Mouse (Mus musculus) kidney, adult 18-20 months (tissue): ENCODE data around the gene Ankrd44.

Source experiments
- DNase-seq: peaks from one replicate; pipeline ENCODE4 v3.0.0; 2021

Gene Ankrd44

DNA sequence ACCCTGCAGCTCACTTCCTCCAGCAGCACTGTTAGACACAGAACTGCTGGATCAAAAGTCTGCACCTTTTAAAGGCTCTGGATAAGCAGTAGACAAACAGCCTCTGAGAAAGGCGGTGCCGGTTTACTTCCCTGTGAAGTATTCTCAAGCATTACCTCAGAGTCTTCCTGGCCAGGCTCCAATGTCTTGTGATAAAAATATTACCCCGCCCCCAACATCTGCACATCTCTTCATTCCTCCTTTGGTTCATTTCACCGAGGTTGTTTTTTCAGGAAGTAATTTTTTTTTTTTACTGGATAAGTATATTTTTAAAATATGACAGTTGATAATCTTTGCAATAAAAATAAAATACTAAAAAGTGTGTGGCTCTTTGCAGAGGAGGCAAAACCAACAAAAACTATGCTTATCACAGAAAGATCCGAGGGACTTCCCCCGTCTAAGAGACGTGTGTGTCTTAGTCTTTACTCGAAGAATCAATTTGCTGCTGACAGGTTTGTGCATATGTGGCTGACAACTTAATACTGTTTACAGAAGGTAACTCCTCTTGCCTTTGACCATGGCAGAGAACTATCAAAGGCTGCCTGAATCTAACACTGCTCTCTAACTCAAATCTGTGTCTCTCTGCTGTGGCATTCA is 178.3 kb downstream of the Ankrd44 start:
- peak; percentile 25 for DNase-seq

DNA sequence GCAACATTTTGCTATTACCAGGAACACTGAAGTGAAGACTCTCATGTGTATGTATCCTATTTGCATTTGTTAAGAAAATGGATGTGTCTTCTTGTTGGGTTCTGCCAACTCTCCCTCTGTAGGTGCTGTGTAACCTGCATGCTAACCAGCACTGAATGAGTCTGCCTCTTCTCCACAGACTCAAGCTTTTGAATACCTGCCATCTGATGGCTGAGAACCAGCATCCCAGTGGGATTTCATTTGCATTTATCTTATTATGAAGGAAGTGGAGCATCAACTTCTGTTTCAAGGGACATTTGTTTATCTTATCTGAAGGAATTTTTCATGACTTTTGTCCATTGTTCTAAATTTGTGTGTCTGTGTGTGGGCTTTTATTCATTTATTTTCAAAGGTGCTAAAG is 180.5 kb downstream of the Ankrd44 start:
- no peak for DNase-seq

DNA sequence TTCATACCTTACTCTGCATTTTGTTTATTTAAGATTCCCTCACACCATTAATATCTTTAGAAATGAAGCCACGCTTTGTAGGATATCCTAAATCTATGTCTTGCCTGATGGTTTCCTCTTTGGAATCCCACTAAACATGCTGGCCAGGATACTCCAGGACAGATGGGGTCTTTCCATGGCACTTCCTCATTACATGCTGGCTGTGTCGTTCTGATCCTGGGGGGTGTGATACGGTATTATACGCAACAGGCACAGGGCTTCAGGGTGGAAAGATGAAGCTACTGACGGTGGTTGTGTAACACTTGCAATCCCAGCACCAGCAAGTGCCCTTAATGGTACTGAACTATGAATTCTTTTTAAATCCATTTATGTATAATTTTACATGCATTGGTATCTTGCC is 182.0 kb downstream of the Ankrd44 start:
- DNase-seq: no peak

DNA sequence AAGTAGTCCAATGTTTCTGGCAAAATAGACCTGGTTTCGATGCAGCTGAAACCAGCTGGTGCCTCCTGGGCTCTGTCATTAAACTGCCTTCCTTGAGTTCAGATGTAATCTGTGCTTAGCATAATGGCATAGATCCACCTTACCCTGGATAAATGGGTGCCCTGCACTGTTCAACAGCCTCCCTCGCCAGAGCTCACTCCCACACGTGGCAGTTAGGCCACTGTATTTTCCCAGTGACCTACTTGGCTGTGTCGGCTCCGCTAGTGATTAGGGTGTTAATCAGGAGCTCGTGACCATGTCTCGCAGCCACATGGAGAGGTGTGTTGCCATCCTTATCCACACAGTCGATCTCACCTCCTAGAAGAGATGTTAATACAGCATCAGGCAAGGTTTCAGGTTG is 183.1 kb downstream of the Ankrd44 start:
- no peak for DNase-seq

DNA sequence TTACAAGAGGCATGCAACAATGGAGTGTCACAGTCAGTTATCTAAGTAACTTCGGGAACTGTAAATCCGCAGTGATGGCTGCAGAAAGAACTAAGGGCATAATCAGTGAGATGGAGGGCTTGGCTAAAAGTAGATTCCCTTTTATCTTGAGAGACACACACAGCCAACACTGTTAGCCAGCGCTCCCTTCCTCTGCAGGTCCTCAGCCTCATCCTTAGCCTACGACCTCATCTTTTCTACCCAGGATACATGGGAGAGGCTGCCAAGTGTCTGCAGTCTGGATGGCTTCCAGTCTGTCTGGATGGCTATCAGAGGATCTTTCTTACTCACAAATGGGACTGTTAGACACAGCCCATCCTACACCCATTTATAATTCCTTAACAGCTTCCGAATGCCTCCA is 185.3 kb downstream of the Ankrd44 start:
- DNase-seq: peak; percentile 53

DNA sequence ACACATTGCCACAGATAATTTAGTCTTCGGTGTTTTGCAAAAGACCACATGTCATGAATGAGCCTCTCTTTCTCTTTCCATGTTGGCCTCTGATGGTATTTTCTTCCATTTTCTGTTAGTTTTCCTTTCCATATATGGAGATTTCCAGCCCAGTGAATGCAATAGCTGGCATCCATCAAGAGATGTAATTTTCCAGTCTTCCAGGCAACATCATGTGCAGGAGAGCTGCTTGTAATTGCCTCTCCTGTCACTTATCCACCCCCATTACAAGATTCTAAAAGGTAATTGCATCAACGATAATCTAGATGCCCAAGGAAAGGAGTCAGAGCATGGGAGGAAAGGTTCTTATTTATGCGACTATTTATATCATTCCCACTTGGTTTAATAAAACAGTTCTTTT is 188.7 kb downstream of the Ankrd44 start:
- DNase-seq: no peak

DNA sequence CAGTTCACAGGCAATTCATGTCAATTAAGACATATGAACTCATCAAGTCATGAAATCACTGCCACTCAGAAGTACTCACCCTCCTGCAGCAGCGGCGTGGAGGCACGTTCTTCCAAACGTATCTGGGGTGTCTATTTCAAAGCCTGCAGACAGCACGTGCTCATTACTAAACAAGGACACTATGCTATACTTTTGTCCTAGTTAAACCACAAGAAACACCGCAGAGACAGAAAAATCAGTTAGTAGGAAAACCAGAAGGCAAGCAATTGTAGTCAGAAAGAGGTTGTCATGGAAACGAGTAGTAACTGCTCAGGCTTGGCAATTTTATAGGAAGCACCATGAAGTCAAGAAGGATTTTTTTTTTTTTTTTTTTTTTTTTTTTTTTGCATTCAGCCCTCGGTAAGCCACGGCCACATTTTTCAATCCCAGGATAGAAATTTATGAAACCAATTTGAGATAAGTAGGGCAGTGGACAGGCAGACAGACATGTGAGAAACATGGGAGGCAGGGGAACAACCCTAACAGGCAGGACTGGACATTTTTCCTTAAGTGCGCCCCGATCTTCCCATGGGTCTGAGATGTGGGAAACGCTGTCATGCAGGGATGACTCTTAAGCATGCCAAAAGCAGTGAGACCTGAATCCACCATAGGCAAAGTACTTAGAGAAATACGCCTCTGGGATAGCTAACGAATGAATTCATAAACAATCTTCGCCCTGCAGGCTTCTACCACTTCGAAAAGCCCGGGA is 191.1 kb downstream of the Ankrd44 start:
- DNase-seq: no peak

DNA sequence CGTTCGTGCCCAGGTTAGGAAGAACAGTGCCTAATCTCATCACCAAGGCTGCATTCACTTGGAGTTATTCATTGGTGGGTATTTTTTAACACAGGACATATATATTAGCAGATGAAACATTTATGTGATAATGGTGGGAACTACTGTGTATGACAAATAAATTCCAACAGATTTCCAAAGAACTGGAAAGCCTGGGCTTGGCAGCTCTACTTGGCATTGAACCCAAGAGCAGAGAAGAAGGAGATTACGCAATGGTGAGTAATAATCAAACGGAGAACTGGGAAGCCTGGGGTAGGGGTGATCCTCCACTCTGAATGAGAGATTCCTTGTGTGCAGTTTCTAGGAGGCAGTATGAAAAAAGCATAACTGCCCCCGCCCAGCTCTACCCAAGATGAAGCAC is 196.9 kb downstream of the Ankrd44 start:
- DNase-seq: no peak

DNA sequence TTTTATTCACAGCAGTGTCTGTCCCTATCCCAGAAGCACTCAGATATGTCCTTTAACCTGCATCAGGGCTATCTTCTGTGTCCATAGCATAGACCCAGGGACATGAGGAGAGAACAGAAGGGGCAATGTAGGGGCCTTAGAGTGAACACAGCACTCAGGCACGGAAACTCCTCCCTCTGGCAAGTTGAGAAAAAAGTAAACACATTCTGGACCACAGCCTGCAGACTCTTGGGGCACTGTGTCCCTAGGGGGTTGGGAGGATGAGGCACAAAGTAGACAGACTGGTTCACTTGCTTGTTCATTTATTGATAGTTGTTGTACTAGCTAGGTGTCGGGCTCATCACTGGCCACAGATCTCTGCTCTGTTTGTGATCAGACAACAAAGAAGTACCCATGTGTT is 199.6 kb downstream of the Ankrd44 start:
- no peak for DNase-seq

DNA sequence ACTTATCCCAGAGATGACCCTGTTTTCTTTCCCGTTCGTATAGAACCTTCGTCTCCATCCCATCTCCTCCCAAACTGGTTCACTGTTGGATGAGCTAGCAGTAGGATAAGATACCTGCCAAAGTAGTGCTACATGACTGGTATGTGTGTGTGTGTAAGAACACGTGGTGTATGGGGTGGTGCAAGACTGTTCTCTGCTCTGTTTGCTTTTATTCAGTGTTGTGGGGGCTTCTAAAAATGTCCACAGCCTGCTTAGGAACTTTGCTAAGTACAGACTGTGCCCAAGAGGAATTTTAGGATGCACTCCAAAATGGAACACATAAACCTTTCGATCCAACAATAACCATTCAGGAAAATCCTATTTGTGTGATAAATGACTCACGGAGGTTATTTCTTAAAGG is 209.3 kb downstream of the Ankrd44 start:
- DNase-seq: no peak

DNA sequence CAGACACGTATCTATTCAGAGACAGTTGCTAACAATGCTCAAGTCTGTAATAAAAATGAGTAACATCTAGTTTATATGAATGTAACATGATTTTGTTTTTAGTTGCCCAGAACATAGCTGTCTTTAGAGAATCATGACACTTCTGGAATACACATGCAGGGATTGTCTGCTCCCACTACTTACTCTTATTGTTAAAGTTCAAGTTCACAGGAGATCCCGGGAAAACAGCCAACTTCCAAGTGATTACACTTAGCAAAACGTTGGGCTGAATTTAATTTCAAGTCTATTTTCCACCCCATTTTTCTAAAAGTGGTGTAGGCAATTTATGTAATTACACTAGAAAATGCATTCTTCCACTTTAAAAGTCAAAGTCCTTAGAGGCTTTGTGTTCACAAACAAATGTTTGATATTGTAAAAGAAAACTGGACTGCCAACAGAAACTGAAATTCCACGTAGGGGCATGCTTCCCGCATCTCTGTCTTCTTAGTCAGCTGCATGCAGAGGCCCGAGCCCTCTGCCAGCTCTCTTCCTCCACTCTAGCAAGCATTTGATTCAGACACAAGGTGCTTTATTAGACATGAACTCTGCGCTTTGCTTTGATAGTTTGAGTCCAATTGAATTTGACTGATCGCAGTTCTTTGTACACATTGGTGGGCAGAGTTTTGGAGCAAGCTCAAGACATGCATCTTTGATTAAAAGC is 211.0 kb downstream of the Ankrd44 start:
- DNase-seq: no peak

DNA sequence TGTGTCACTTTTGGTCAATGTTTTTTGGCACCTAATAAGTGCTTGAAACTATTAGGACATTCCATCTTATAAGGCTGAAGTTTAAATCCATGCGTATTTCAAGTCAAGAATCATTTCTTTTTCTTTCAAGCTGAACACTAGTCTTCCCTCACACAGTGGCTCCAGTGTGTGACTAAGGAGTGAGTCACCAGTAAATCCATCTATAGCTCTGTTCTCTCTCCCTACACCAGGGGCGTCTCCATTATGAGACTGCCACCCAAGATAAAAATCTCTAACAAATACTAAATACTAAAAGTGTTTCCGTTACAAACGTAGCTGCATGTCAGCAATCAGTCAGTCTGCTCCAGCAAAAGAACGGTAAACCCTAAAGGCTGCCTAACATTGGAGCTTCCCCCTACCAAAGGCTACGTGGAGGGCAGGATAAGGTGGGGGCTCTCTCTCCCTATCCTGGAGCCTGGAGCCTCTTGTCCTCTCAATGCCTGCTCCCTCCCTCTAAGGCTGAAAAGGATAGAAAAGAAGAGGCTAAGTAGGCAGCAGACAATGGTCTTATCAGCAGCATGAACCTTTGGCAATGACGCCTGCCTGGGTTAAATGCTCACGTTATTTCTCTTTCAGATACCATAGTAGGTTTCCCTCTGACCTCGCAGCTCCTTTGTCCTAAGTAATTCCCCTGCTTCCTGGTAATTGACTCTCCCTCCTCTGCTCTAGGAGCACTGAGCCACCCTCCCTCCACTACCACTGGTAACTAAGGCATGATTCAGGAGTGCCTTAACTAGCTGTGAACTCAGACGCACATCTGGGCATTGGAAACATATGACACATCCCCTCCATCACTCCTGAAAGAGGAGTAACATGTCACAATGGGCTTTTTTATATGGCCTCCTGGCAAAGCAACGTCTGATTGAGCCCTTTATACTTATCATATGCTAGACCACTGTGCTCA is 212.7 kb downstream of the Ankrd44 start:
- no peak for DNase-seq

DNA sequence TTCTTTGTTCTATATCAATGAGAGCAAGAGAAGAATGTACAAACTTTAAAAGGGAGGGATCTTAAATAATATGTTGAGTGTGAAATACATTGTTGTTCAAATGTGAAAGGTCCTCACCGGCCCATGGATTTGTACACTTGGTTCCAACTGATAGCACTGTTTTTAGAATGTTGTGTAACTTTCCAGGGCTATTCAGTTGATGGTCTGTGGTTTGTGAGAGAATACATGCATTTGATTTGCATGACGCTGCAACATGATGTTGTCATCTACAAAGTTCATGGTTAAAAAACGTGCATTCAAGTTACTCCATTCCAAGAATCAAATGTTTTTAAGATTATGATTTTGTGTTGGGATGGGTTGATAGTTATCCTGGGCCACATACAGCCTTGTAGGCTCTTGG is 214.6 kb downstream of the Ankrd44 start:
- DNase-seq: no peak

DNA sequence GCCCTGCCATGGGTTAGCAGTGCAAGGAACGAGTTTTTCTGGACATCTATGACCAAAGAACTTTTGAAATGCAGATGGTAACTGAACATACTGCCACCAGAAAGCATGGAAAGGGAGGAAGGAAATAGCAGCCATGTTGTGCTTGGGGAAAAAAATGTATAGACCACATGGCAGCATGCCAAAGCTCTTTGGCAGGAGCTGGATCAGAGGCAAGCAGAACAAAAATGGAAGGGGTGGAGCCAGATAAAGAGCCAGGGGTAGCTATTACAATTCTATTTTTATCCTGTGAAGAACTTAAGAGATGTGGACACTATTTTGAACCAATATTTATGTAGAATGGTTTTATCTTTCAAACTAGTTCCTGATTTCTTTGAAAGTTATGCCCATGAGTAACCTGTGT is 215.6 kb downstream of the Ankrd44 start:
- DNase-seq: no peak

DNA sequence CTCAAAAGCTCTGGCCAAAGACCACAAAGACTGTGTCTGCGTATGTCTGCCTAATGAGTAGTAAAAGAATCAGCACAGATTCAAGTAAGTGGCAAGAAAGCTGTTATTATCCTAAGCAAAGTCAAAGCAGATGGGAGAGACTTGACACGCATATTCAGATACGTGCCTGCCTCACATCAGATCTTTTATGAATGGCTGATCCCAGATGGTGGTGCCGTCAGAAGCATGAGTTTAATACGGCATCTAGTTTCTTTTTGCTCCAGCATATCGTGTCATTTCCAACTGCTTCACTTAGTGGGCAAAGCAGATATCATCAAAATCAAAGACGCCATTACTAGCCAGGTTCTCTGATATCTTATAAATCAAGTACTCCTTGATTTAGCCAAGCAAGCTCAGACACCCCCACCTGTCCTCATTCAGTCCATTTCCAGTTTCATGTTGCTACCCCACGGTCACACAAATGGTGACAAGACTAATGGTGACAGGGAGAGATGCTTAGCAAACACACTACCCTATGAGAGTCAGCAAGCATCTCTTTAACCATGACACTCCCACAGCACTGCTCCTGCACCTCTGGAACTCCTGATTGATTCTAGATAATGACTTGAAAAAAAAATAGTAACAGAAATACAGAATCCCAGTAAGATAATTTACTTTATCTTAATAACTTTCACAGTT is 218.2 kb downstream of the Ankrd44 start:
- no peak for DNase-seq

DNA sequence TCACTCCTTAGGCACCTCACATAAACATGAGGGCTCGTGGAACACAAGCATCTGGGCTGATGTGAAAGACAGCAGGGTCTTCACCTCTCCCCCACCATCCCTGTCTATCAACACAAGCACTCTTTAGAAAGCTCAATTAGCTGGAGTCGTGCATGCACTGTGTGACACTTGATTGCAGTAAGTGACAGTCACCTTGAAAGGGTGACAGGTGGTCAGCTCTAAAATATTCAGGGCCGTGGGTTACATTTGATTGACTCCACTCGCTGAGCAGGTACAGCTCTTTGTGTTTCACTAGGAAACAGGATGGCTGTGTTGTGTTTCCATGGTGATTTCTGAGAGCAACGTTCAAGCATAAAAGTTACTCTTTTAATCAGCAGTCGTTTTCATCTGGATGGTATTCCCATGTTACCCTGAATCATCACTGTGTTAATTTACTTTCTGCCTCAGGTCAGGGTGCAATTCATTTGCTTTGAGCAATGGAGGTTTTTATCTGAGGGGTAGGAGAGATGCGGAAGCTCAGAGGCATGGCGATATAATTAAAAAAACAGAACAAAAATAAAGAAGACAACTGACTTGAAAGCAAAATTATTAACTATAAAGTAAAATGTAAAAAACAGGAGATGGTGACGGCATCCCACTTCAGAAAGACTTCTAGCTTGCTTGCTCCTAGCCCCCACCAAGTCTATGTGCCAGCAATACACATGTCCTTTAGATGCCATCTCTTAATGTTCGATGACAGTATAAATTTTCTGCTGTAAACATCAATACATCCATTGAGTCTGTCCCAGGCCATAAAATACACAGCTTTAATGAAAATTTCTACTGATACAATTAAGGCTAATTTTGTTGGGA is 218.9 kb downstream of the Ankrd44 start:
- DNase-seq: no peak

DNA sequence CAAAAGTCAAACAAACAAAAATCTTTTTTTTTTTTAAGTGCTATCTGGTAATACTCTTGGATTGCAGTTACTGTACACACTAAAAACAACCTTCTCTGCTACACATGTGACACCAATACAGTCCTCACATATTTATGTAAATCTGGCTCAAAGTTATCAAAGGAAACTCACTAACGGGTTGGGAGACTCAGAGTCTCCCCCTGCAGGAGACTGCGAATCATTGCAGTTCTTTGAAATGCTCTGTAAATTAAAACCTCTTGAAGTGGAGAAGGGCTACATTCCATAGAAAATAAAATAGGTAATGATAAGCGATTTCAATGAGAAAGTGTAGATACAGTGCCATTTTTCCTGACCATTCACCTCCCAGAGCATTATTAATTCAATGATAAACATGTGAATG is 219.6 kb downstream of the Ankrd44 start:
- DNase-seq: no peak

DNA sequence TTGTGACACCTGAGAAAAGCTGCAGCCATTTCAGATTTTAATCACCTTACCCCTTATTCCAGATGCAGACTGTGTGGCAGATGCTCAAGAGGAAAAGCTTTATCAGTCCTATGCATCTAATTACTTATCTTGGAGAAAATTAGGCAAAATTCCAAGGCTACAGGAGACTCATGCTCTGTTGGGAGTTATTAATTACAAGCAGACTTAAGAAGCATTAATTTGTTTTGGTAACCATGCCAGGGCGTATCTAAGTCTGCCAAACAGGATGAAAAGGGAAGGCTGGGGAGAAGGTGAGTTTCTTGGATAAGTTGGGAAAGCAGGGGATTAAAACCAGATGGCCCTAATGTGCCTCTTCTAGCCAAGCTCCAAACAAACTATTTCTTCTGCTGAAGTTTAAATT is 222.7 kb downstream of the Ankrd44 start:
- DNase-seq: no peak

DNA sequence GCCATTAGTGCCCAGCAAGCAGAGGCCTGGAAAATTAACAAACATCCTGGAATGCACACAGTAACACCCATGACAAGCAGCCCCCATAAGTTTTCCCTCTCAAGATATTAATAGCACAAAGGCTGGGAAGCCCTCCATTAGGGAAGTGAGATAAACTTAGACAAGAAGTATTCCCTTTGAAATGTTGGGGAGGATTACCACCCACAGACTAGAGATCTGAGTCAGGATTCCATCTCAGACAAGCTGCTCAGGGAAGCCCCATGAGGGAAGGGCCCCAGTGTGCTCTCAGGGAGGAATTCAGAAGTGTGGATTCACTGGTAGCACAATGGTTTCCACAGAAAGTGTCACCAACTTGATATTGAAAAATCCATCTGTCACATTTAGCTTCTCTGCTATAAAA is 223.3 kb downstream of the Ankrd44 start:
- no peak for DNase-seq

DNA sequence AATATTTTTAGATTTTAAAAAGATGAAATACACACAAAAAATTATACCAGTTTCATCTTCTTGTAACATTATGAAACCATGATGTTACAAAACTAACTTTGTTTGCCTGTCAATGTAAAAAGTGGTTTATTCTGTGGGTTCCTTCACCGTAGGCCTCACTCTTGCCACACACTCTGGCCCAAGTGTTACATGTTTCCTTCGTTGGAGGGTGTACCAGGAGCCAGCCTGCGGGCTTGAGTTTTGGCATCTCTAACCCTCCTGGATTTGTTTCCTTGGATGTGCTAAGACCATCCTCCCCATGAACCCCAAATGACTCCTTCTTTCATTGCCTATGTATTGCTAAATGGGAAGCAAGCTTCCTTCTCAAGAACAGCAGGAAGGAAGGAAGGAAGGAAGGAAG is 230.8 kb downstream of the Ankrd44 start:
- no peak for DNase-seq

DNA sequence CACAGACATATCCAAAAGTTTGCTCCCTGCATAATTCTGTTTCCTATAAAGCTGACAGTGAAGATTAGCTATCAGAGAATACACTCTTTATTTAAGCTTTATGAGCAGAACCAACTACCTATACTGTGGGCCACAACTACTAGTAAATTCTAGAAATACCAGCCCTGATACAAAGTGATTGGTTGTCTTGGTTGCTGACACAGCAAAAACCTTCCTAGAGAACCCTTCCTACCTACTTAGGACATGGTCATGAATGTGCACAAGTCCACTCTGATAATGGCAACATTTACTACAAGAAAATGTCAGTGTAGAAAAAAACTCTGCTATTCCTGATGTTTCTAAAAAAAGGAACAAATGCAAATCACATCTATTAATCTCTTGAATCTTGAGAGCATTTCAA is 234.4 kb downstream of the Ankrd44 start:
- no peak for DNase-seq
